Mouse (Mus musculus): ENCODE measurements at regions not wholly inside any gene's neighbourhood (a gene's known extent, or its start where the extent isn't known, plus 50 kb on each side); places are given as distances from the start of the nearest gene placed in this dataset.
"Not testable (repeated sequence)": the region's sequence is repeated elsewhere in the genome, so short reads cannot be mapped to it uniquely, and the experiment has no call there.

GRCm38 (mm10) chr2:17946047-17946446, 50.7 kb downstream of the H2al2a start:
- DNase-seq = peak; percentile 11

- no peak for DNase-seq
Measured at GRCm38 (mm10) chr2:17945369-17945915, 51.3 kb downstream of the H2al2a start.

- DNase-seq = no peak
Measured at GRCm38 (mm10) chr2:17943506-17943905, 53.3 kb downstream of the H2al2a start.

- DNase-seq = no peak
Measured at GRCm38 (mm10) chr2:17942528-17943387, 54.0 kb downstream of the H2al2a start.

- no peak for DNase-seq
Measured at GRCm38 (mm10) chr2:17941921-17942320, 54.8 kb downstream of the H2al2a start.

- DNase-seq = not testable (repeated sequence)
Measured at GRCm38 (mm10) chr2:17939857-17940848, 56.6 kb downstream of the H2al2a start.

GRCm38 (mm10) chr2:17939183-17939856, 57.4 kb downstream of the H2al2a start:
- DNase-seq = no peak

GRCm38 (mm10) chr2:17936527-17937139, 60.1 kb downstream of the H2al2a start:
- DNase-seq = no peak

GRCm38 (mm10) chr2:17935916-17936315, 60.8 kb downstream of the H2al2a start:
- no peak for DNase-seq

GRCm38 (mm10) chr2:17935466-17935865, 61.3 kb downstream of the H2al2a start:
- no peak for DNase-seq

GRCm38 (mm10) chr2:17934610-17935009, 62.1 kb downstream of the H2al2a start:
- no peak for DNase-seq

- DNase-seq = no peak
Measured at GRCm38 (mm10) chr2:17932932-17933790, 63.6 kb downstream of the H2al2a start.

- DNase-seq = peak; percentile 40
Measured at GRCm38 (mm10) chr2:17932426-17932931, 64.3 kb downstream of the H2al2a start.

- no peak for DNase-seq
Measured at GRCm38 (mm10) chr2:17931881-17932280, 64.9 kb downstream of the H2al2a start.

GRCm38 (mm10) chr2:17918861-17919648, 77.7 kb downstream of the H2al2a start:
- DNase-seq = no peak

- no peak for DNase-seq
Measured at GRCm38 (mm10) chr2:17917238-17917946, 79.4 kb downstream of the H2al2a start.

- DNase-seq = no peak
Measured at GRCm38 (mm10) chr2:17902616-17903015, 94.1 kb downstream of the H2al2a start.

- no peak for DNase-seq
Measured at GRCm38 (mm10) chr2:17900202-17900601, 96.6 kb downstream of the H2al2a start.

GRCm38 (mm10) chr2:17898780-17899179, 98.0 kb downstream of the H2al2a start:
- no peak for DNase-seq
